Mouse (Mus musculus): ENCODE results near the gene Gins2.

GRCm38 (mm10) chr8:120626461-120626860 is 37.4 kb upstream of the Gins2 start:
- TF ChIP-seq FLI1 (IDR thresholded peaks at IDR 0.05; ENCODE audit: low read length) (no peak), GATA1 (IDR thresholded peaks at IDR 0.05; ENCODE audit: borderline replicate concordance, low read length) (no peak)

All from megakaryocyte, embryonic 14.5 days (primary cell).